Mouse (Mus musculus): ENCODE data around the gene Prss54. TPM values are rescaled to one million over a fixed set of nuclear protein-coding genes. Genes with fewer than 3 reads are reported as not detected.
"Not testable (repeated sequence)": the region's sequence is repeated elsewhere in the genome, so short reads cannot be mapped to it uniquely, and the experiment has no call there.

The Prss54 gene
- not detected in 2 replicates for total RNA-seq (2017)

- ATAC-seq (replicated peaks in 1 of 2; ENCODE audit: insufficient read depth in 1 of 2, low FRiP score in 2 of 2, low TSS enrichment in 1 of 2, low read depth in 1 of 2, poor library complexity in 2 of 2, severe bottlenecking in 2 of 2), result no peak
Observed at GRCm38 (mm10) chr8:95576240-95576639, at the start of gene Prss54. Gene Prss54 (minus strand): TSS chr8:95576340.

DNA sequence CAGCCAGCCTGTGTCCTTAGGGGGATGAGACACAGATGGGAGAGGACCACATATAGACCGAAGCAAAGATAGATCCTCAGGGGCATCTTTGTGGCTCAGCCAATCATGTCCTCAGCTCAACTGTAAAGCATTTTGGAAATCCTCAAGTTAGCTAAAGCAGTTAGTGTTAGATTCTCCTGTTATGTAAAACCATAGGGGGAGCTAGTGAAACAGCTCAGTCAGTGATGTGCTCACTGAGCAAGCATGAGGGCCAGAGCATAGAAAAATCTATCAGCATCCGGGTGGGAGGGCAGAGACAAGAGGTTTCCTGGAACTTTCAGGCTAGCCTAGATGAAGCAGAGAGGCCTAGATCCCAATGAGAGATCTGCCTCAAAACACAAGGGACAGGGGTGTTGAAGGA lies 48.7 kb upstream of the Prss54 start:
- ATAC-seq (replicated peaks in 1 of 2; ENCODE audit: insufficient read depth in 1 of 2, low FRiP score in 2 of 2, low TSS enrichment in 1 of 2, low read depth in 1 of 2, poor library complexity in 2 of 2, severe bottlenecking in 2 of 2), result no peak

DNA sequence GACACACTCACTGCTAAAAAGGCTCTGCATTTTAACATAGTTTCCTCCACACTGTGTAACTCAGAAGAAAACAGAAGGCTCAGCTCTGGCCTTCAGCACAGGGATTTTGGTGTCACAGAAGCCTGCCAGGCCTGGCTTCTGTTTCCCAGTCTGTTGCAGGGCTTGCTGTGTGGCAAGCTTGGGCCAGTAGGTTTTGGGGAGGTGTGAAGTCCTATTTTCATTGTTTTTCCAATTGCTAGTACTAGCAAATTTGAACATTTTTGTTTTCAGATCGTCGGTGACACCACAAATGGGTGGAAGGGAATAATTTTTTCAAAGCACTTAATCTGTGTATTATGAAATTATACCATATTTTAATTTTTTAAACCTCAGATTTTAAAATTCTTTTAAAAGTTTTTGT lies 43.9 kb upstream of the Prss54 start:
- ATAC-seq (replicated peaks in 1 of 2; ENCODE audit: insufficient read depth in 1 of 2, low FRiP score in 2 of 2, low TSS enrichment in 1 of 2, low read depth in 1 of 2, poor library complexity in 2 of 2, severe bottlenecking in 2 of 2), result no peak

DNA sequence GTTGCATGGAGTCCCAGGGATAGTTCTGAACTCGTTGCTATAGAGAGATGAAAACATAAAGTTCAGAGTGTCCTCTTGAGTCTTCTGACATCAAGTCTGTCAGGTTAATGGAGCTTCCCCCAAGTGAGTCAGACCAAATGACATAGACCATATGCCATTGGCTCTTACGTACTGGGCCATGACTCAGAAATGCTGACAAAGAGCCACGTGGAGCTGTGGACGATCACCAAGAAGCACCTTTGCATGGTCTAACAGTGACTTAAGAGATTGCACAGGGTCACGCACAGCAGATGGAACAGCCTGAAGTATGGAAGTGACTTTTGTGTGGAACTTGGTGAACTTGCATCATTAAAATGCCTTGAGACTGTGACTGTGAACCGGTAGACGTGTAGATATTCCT lies 40.2 kb upstream of the Prss54 start:
- no peak for ATAC-seq (replicated peaks in 1 of 2; ENCODE audit: insufficient read depth in 1 of 2, low FRiP score in 2 of 2, low TSS enrichment in 1 of 2, low read depth in 1 of 2, poor library complexity in 2 of 2, severe bottlenecking in 2 of 2)

- ATAC-seq (replicated peaks in 1 of 2; ENCODE audit: insufficient read depth in 1 of 2, low FRiP score in 2 of 2, low TSS enrichment in 1 of 2, low read depth in 1 of 2, poor library complexity in 2 of 2, severe bottlenecking in 2 of 2), result no peak
Observed at GRCm38 (mm10) chr8:95611769-95612168, 35.6 kb upstream of the Prss54 start.

- ATAC-seq (replicated peaks in 1 of 2; ENCODE audit: insufficient read depth in 1 of 2, low FRiP score in 2 of 2, low TSS enrichment in 1 of 2, low read depth in 1 of 2, poor library complexity in 2 of 2, severe bottlenecking in 2 of 2), result no peak
Observed at GRCm38 (mm10) chr8:95610749-95611148, 34.6 kb upstream of the Prss54 start.

- ATAC-seq (replicated peaks in 1 of 2; ENCODE audit: insufficient read depth in 1 of 2, low FRiP score in 2 of 2, low TSS enrichment in 1 of 2, low read depth in 1 of 2, poor library complexity in 2 of 2, severe bottlenecking in 2 of 2), result no peak
Observed at GRCm38 (mm10) chr8:95609406-95609805, 33.3 kb upstream of the Prss54 start.

GRCm38 (mm10) chr8:95607210-95607609 lies 31.1 kb upstream of the Prss54 start:
- no peak for ATAC-seq (replicated peaks in 1 of 2; ENCODE audit: insufficient read depth in 1 of 2, low FRiP score in 2 of 2, low TSS enrichment in 1 of 2, low read depth in 1 of 2, poor library complexity in 2 of 2, severe bottlenecking in 2 of 2)

DNA sequence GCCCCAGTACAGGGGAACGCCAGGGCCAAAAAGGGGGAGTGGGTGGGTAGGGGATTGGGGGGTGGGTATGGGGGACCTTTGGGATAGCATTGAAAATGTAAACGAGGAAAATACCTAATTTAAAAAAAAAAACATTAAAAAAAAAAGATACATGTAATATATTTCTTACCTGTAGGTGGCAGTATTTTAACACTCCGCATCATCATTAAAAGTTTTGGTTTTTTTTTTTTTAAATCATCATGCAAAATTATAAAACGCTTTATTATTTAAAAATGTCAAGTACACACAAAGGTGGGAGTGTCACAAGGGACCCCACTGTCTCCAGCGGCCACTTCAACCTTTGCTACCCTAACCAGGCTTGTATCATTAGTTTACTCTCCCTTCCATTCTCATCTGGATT lies 30.4 kb upstream of the Prss54 start:
- not testable (repeated sequence) for ATAC-seq (replicated peaks in 1 of 2; ENCODE audit: insufficient read depth in 1 of 2, low FRiP score in 2 of 2, low TSS enrichment in 1 of 2, low read depth in 1 of 2, poor library complexity in 2 of 2, severe bottlenecking in 2 of 2)

- no peak for ATAC-seq (replicated peaks in 1 of 2; ENCODE audit: insufficient read depth in 1 of 2, low FRiP score in 2 of 2, low TSS enrichment in 1 of 2, low read depth in 1 of 2, poor library complexity in 2 of 2, severe bottlenecking in 2 of 2)
Observed at GRCm38 (mm10) chr8:95602168-95602567, 26.0 kb upstream of the Prss54 start.

- ATAC-seq (replicated peaks in 1 of 2; ENCODE audit: insufficient read depth in 1 of 2, low FRiP score in 2 of 2, low TSS enrichment in 1 of 2, low read depth in 1 of 2, poor library complexity in 2 of 2, severe bottlenecking in 2 of 2), result no peak
Observed at GRCm38 (mm10) chr8:95601306-95601705, 25.2 kb upstream of the Prss54 start.

- ATAC-seq (replicated peaks in 1 of 2; ENCODE audit: insufficient read depth in 1 of 2, low FRiP score in 2 of 2, low TSS enrichment in 1 of 2, low read depth in 1 of 2, poor library complexity in 2 of 2, severe bottlenecking in 2 of 2), result peak in 1 of 2 experiments; percentile 62; a peak in 3 of 4 replicates
Observed at GRCm38 (mm10) chr8:95599861-95600260, 23.7 kb upstream of the Prss54 start.

DNA sequence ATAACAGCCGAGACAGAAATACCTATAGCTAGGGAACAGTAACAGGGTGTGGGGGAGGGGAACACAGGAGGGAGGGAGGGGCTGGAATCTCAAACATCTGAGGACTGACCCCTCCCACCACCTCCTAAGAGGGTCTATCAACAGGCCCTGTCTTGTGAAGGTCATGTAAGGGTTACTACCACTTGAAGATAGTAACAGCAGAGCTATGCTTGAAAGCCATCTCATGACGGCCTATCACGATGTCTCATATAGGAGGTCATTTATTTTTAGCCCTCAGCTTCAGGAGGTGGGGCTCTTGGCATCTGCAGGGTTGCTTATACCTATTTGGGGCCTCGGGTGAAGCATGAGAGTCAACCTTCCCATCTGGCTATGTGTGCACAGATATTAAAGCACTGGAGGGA lies 20.7 kb upstream of the Prss54 start:
- no peak for ATAC-seq (replicated peaks in 1 of 2; ENCODE audit: insufficient read depth in 1 of 2, low FRiP score in 2 of 2, low TSS enrichment in 1 of 2, low read depth in 1 of 2, poor library complexity in 2 of 2, severe bottlenecking in 2 of 2)

DNA sequence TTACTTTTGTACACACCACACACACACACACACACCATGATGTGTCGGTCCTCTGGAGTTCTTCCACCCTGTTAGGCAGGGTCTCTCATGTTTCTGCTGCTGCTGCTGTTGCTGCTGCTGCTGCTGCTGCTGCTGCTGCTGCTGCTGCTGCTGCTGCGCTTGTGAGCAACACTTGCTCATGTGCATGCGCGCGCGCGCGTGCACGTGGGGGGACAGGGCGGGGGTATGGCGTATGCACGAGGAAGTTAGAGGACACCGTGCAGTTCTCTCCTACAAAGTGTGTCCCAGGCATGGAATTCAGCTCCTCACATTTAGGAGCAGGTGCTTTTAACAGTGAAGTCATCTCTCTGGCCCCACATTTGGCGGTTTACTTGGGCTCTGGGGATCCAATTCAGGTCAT lies 19.0 kb upstream of the Prss54 start:
- ATAC-seq (replicated peaks in 1 of 2; ENCODE audit: insufficient read depth in 1 of 2, low FRiP score in 2 of 2, low TSS enrichment in 1 of 2, low read depth in 1 of 2, poor library complexity in 2 of 2, severe bottlenecking in 2 of 2), result no peak

DNA sequence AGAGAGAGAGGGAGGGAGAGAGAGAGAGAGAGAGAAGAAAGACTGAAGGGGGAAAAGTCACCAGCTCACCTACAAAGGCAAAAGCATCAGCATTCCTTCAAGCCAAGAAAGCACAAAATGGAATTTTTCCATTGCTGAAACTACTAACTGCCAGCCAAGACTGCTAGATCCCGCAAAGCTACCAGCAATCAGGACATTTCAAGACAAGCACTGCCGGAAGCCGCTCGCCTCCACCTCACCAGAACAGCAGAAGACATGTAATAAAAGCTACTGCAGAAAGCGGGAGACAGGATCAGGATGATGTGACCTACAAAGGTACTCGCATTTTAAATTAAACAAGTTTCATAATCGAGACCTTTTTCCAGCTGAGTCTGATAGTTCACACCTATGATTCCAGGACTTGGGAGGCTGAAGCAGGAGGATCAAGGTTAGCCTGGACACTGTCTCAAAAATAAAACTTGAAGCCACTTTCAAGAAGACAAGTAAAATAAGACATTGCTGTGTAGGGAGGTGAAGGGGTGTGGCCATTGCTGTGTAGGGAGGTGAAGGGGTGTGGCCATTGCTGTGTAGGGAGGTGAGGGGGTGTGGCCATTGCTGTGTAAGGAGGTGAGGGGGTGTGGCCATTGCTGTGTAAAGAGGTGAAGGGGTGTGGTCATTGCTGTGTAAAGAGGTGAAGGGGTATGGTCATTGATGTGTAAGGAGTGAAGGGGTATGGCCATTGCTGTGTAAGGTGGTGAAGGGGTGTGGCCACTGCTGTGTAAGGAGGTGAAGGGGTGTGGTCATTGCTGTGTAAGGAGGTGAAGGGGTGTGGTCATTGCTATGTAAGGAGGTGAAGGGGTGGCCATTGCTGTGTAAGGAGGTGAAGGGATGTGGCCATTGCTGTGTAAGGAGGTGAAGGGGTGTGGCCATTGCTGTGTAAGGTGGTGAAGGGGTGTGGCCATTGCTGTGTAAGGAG lies 17.6 kb upstream of the Prss54 start:
- no peak for ATAC-seq (replicated peaks in 1 of 2; ENCODE audit: insufficient read depth in 1 of 2, low FRiP score in 2 of 2, low TSS enrichment in 1 of 2, low read depth in 1 of 2, poor library complexity in 2 of 2, severe bottlenecking in 2 of 2)

DNA sequence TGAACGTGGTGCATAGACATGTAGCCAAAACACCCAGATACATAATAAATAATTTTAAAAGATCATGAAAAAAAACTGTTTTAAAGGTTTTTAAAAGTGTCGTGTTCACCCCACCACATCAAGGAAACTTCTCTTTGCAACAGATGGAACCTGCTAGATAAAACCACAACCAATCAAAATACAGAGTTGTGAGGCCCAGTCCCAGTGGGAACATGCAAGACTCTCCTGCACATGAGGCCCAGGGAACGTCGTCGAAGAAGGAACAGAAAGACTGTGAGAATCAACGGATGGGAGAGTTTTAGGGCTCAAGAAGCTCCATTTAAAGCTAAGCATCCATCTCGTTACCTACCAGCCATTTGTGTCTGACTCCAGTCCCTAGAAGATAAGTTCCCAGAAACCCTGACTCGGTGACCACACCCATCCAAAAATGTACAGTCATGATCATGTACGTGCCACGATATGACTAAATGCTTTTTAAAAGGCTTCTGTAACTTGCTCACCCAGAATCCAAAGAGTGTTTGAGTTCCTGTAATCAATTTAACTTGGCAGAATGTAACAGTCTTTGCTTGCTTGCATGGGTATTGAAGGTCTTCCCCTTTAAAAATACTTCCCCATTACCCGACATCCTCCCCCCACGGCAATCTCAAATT lies 16.1 kb upstream of the Prss54 start:
- peak; percentile 36 to 37; a peak in 1 of 4 replicates for ATAC-seq (replicated peaks in 1 of 2; ENCODE audit: insufficient read depth in 1 of 2, low FRiP score in 2 of 2, low TSS enrichment in 1 of 2, low read depth in 1 of 2, poor library complexity in 2 of 2, severe bottlenecking in 2 of 2)

DNA sequence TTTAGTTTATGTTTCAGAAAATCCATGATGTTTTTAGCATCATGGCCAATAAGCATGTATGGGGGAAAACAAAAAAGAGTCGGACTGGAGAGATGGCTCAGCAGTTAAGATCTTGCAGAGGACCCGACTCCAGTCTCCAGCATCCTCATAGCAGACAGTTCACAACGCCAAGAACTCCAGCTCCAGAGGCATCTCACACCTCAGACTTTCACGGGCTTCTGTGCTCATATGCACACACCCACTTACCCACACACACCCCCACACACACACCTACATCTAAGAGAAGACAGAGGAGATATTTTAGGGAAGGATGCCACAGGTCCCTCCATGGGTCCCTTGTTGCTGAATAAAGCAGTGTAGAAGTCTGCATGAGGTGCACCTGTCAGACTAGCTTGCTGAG lies 14.4 kb upstream of the Prss54 start:
- no peak for ATAC-seq (replicated peaks in 1 of 2; ENCODE audit: insufficient read depth in 1 of 2, low FRiP score in 2 of 2, low TSS enrichment in 1 of 2, low read depth in 1 of 2, poor library complexity in 2 of 2, severe bottlenecking in 2 of 2)

GRCm38 (mm10) chr8:95589282-95589681 lies 13.1 kb upstream of the Prss54 start:
- ATAC-seq (replicated peaks in 1 of 2; ENCODE audit: insufficient read depth in 1 of 2, low FRiP score in 2 of 2, low TSS enrichment in 1 of 2, low read depth in 1 of 2, poor library complexity in 2 of 2, severe bottlenecking in 2 of 2), result no peak

Data from hematopoietic stem cell, adult 5-6 weeks (primary cell).